Mouse (Mus musculus): ENCODE measurements around the gene Olfr995. TPM values are rescaled to one million over a fixed set of nuclear protein-coding genes. Genes with fewer than 3 reads are reported as not detected.

Olfr995 gene
- polyA plus RNA-seq (2012; rRNA removed), result not detected in 2 replicates

DNA sequence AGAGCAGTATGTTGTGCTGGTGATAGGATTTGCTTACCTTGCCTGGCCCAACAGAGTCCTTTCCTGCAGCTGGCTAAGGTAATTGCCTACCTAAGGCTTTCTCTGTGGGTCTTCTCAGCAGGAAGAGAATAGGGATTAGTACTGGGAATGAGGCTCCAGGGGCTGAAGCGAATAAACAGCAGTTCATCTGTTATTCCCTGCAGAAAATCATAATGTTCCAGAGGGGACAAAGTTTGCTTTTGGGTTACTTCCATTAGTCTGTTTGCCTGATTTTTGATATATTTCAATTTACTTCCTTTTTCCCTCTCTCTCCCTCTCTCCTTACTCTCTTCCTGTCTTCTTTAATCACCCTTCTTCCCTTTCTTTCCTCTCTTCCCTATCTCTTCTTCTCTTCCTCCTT is at the start of gene Olfr995:
TSS of gene Olfr995 (minus strand) at position 101 of the 400 bp plus-strand sequence.
- Histone ChIP-seq H3K27me3 (ENCODE audit: control insufficient read depth, insufficient read depth, low read length) (no peaks in the 10 kb centered on the region), H3K4me1 (ENCODE audit: control insufficient read depth, insufficient read depth, insufficient read length, low read length) (no peaks in the 10 kb centered on the region), H3K27ac (ENCODE audit: insufficient read depth, low read depth, low read length) (no peak within 1 kb of the TSS), H3K36me3 (ENCODE audit: control insufficient read depth, insufficient read depth, low read length) (no peaks in the 10 kb centered on the region), H3K4me3 (ENCODE audit: low read depth, low read length) (no peak within 1 kb of the TSS)
- 18% methylated on average over 1 of the region's 1 CpGs for WGBS
- no peak for TF ChIP-seq CTCF (IDR thresholded peaks at IDR 0.05; ENCODE audit: extremely low read depth, insufficient read length, insufficient replicate concordance, low read depth, low read length)
- no peak for TF ChIP-seq POLR2A (IDR thresholded peaks at IDR 0.05; ENCODE audit: low read depth, low read length)

- Histone ChIP-seq H3K27me3 (ENCODE audit: control insufficient read depth, insufficient read depth, low read length) (no peaks in the 10 kb centered on the region), H3K27ac (ENCODE audit: insufficient read depth, low read depth, low read length) (no peak overlapping the region), H3K4me3 (ENCODE audit: low read depth, low read length) (no peak overlapping the region), H3K4me1 (ENCODE audit: control insufficient read depth, insufficient read depth, insufficient read length, low read length) (no peaks in the 10 kb centered on the region), H3K36me3 (ENCODE audit: control insufficient read depth, insufficient read depth, low read length) (no peaks in the 10 kb centered on the region)
- TF ChIP-seq POLR2A (IDR thresholded peaks at IDR 0.05; ENCODE audit: low read depth, low read length) (no peak), CTCF (IDR thresholded peaks at IDR 0.05; ENCODE audit: extremely low read depth, insufficient read length, insufficient replicate concordance, low read depth, low read length) (no peak)
- 73% methylated on average over 5 of the region's 5 CpGs for WGBS
Measured at GRCm38 (mm10) chr2:85490396-85490795, 47.0 kb upstream of the Olfr995 start.

DNA sequence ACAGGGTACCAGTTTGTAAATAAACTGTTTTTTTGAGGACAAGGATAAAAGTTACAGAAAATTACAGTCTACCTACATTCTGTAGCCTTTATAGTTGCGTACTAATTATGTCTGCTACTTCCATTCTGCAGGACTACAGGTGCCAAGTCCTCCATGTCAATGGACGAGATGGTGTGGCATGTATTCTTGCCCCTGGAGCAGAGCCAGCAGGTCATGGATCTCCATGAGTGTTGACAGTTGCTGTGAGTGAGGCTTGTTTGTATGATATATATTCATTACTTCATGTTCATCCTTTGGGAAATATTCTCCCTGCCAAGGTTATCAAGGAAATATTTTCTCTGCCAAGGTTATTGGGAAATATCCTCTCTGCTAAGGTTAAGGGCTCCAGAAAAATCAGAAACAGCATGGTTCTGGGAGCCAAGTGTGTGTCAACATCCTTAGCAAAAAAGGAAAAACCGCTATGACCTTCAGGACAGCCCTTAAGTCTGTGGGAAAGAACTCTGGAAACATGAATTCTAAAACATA is 23.4 kb upstream of the Olfr995 start:
- TF ChIP-seq CTCF (IDR thresholded peaks at IDR 0.05; ENCODE audit: extremely low read depth, insufficient read length, insufficient replicate concordance, low read depth, low read length) (no peak), POLR2A (IDR thresholded peaks at IDR 0.05; ENCODE audit: low read depth, low read length) (no peak)
- WGBS, result 64% methylated on average over 3 of the region's 3 CpGs
- no peaks in the 10 kb centered on the region for H3K4me1 ChIP-seq (ENCODE audit: control insufficient read depth, insufficient read depth, insufficient read length, low read length)
- no peaks in the 10 kb centered on the region for H3K27me3 ChIP-seq (ENCODE audit: control insufficient read depth, insufficient read depth, low read length)
- H3K27ac ChIP-seq (ENCODE audit: insufficient read depth, low read depth, low read length), result no peak overlapping the region
- no peaks in the 10 kb centered on the region for H3K36me3 ChIP-seq (ENCODE audit: control insufficient read depth, insufficient read depth, low read length)
- H3K4me3 ChIP-seq (ENCODE audit: low read depth, low read length), result no peak overlapping the region

GRCm38 (mm10) chr2:85442546-85442945 is 893 bp downstream of the Olfr995 start:
- no peak for TF ChIP-seq CTCF (IDR thresholded peaks at IDR 0.05; ENCODE audit: extremely low read depth, insufficient read length, insufficient replicate concordance, low read depth, low read length)
- no peak for TF ChIP-seq POLR2A (IDR thresholded peaks at IDR 0.05; ENCODE audit: low read depth, low read length)
- Histone ChIP-seq H3K4me1 (ENCODE audit: control insufficient read depth, insufficient read depth, insufficient read length, low read length) (no peaks in the 10 kb centered on the region), H3K36me3 (ENCODE audit: control insufficient read depth, insufficient read depth, low read length) (no peaks in the 10 kb centered on the region), H3K27me3 (ENCODE audit: control insufficient read depth, insufficient read depth, low read length) (no peaks in the 10 kb centered on the region), H3K27ac (ENCODE audit: insufficient read depth, low read depth, low read length) (no peak overlapping the region), H3K4me3 (ENCODE audit: low read depth, low read length) (no peak overlapping the region)

GRCm38 (mm10) chr2:85436351-85436750 is 7.1 kb downstream of the Olfr995 start, which contains the start of gene Olfr994:
TSS of gene Olfr994 (minus strand) at chr2:85436451.
- H3K27me3 ChIP-seq (ENCODE audit: control insufficient read depth, insufficient read depth, low read length), result no peaks in the 10 kb centered on the region
- H3K4me1 ChIP-seq (ENCODE audit: control insufficient read depth, insufficient read depth, insufficient read length, low read length), result no peaks in the 10 kb centered on the region
- H3K4me3 ChIP-seq (ENCODE audit: low read depth, low read length), result no peak within 1 kb of the TSS
- no peak for TF ChIP-seq CTCF (IDR thresholded peaks at IDR 0.05; ENCODE audit: extremely low read depth, insufficient read length, insufficient replicate concordance, low read depth, low read length)
- TF ChIP-seq POLR2A (IDR thresholded peaks at IDR 0.05; ENCODE audit: low read depth, low read length), result no peak
- no peaks in the 10 kb centered on the region for H3K36me3 ChIP-seq (ENCODE audit: control insufficient read depth, insufficient read depth, low read length)
- WGBS, result 89% methylated on average over 3 of the region's 3 CpGs
- H3K27ac ChIP-seq (ENCODE audit: insufficient read depth, low read depth, low read length), result no peak within 1 kb of the TSS

DNA sequence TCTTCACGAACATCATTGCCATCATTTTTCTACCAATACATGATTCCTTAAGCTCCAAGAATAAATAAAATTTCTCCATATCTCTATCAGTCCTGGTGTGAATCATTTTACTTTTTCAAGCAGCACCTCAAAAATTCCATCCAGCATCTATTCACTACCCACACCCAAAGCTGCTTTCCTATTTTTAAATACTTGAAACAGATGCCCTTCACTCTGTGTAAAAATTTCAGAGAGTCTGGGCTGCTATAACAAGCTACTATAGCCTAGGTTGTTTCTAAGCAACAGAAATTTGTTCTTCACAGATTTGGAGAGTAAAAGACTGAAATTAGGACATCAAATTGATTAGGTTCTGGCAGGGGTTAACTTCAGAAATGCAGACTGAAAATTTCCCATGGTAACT is 17.5 kb downstream of the Olfr995 start:
- Histone ChIP-seq H3K27me3 (ENCODE audit: control insufficient read depth, insufficient read depth, low read length) (no peaks in the 10 kb centered on the region), H3K4me1 (ENCODE audit: control insufficient read depth, insufficient read depth, insufficient read length, low read length) (no peaks in the 10 kb centered on the region), H3K36me3 (ENCODE audit: control insufficient read depth, insufficient read depth, low read length) (no peaks in the 10 kb centered on the region), H3K4me3 (ENCODE audit: low read depth, low read length) (no peak overlapping the region), H3K27ac (ENCODE audit: insufficient read depth, low read depth, low read length) (no peak overlapping the region)
- no peak for TF ChIP-seq POLR2A (IDR thresholded peaks at IDR 0.05; ENCODE audit: low read depth, low read length)
- TF ChIP-seq CTCF (IDR thresholded peaks at IDR 0.05; ENCODE audit: extremely low read depth, insufficient read length, insufficient replicate concordance, low read depth, low read length), result no peak
- 86% methylated on average over 1 of the region's 1 CpGs for WGBS

DNA sequence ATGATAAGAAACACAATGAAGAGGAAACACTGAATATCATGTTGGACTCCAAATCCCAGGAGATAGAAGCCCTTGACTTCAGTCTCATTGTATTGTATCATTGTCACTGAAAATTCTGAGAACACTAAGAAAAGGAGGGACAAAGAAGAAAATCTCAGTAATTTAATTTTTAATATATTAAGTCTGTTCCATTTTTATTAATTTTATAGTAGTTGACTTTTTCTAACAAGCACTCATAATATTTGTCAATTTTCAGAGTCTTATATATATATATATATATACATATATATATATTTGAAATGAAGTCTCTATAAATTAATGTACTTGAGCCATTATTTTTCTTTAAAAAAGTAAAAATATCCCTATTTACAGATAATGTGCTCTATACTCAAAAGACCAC is 28.7 kb downstream of the Olfr995 start, which contains the start of gene Olfr993:
TSS of gene Olfr993 (minus strand) at position 101 of the 400 bp plus-strand sequence.
- Histone ChIP-seq H3K36me3 (ENCODE audit: control insufficient read depth, insufficient read depth, low read length) (no peaks in the 10 kb centered on the region), H3K27me3 (ENCODE audit: control insufficient read depth, insufficient read depth, low read length) (no peaks in the 10 kb centered on the region), H3K4me1 (ENCODE audit: control insufficient read depth, insufficient read depth, insufficient read length, low read length) (no peaks in the 10 kb centered on the region), H3K27ac (ENCODE audit: insufficient read depth, low read depth, low read length) (no peak within 1 kb of the TSS), H3K4me3 (ENCODE audit: low read depth, low read length) (no peak within 1 kb of the TSS)
- TF ChIP-seq CTCF (IDR thresholded peaks at IDR 0.05; ENCODE audit: extremely low read depth, insufficient read length, insufficient replicate concordance, low read depth, low read length) (no peak), POLR2A (IDR thresholded peaks at IDR 0.05; ENCODE audit: low read depth, low read length) (no peak)

Data from small intestine, adult 2 months (tissue).